Mouse (Mus musculus) MEL (cell line): ENCODE results near the gene Ano6. TPM values are rescaled to one million over a fixed set of nuclear protein-coding genes. Genes with fewer than 3 reads are reported as not detected.
A peak's percentile ranks its signal among the peaks of the same experiment; 100 is the strongest.

Experiments used
- DNase-seq: peaks from one replicate; pipeline ENCODE4 v3.0.0; 2011; ENCODE audit warnings: low read depth, low spot score
- H3K27ac ChIP-seq: 2 replicates; pipeline ENCODE4 v1.5.1; 2012; ENCODE audit warnings: low read depth, mild to moderate bottlenecking, control low read depth, low read length, moderate library complexity; ENCODE audit not compliant: control insufficient read depth
- H3K27me3 ChIP-seq, 2 experiments: fragments of 150-350 bp in 1 of 2; sonication (generic) in 1 of 2; 2 replicates each; pipeline ENCODE4 v1.6.1; 2012; ENCODE audit warnings: low read length in 2 of 2, mild to moderate bottlenecking in 2 of 2, improper control_type of control experiment in 1 of 2, moderate library complexity in 1 of 2; ENCODE audit not compliant: insufficient read depth in 2 of 2, control insufficient read depth in 1 of 2
- H3K36me3 ChIP-seq, 2 experiments: 2 replicates each; pipeline ENCODE4 v1.6.1; 2012 to 2014; ENCODE audit warnings: low read length in 2 of 2, improper control_type of control experiment in 1 of 2, inconsistent platforms in 1 of 2, mild to moderate bottlenecking in 1 of 2; ENCODE audit not compliant: insufficient read depth in 2 of 2, control insufficient read depth in 1 of 2
- H3K4me1 ChIP-seq, 2 experiments: fragments of 150-350 bp in 1 of 2; sonication (generic) in 1 of 2; 2 replicates each; pipeline ENCODE4 v1.6.1; 2012; ENCODE audit warnings: low read length in 2 of 2, improper control_type of control experiment in 1 of 2, mild to moderate bottlenecking in 1 of 2; ENCODE audit not compliant: insufficient read depth in 2 of 2, control insufficient read depth in 1 of 2
- H3K4me3 ChIP-seq, 2 experiments: fragments of 150-350 bp in 1 of 2; sonication (generic) in 1 of 2; 2 replicates each; pipeline ENCODE4 v1.5.1; 2012; ENCODE audit warnings: low read depth in 2 of 2, low read length in 2 of 2, mild to moderate bottlenecking in 2 of 2, moderate library complexity in 2 of 2, control low read depth in 1 of 2, improper control_type of control experiment in 1 of 2; ENCODE audit not compliant: control insufficient read depth in 1 of 2, insufficient read depth in 1 of 2
- H3K79me2 ChIP-seq: 2 replicates; pipeline ENCODE4 v1.6.1; 2012; ENCODE audit warnings: mild to moderate bottlenecking, low read length, moderate library complexity; ENCODE audit not compliant: control insufficient read depth, poor library complexity, insufficient read depth
- H3K9ac ChIP-seq: 2 replicates; pipeline ENCODE4 v1.6.1; 2012; ENCODE audit warnings: low read depth, mild to moderate bottlenecking, control low read depth, low read length, moderate library complexity; ENCODE audit not compliant: control insufficient read depth, poor library complexity, severe bottlenecking
- H3K9me3 ChIP-seq: fragments of 150-350 bp; sonication (generic); replicated peaks from 2 replicates; pipeline ENCODE4 v1.6.1; 2012; ENCODE audit warnings: mild to moderate bottlenecking, low read length, improper control_type of control experiment, moderate library complexity; ENCODE audit not compliant: insufficient read depth
- CTCF ChIP-seq, 3 experiments: IDR thresholded peaks in 2 of 3; conservative IDR thresholded peaks in 1 of 3; 2 replicates each; pipeline ENCODE4 v1.5.1; 2011 to 2012; ENCODE audit warnings: low read length in 3 of 3, low read depth in 2 of 3, mild to moderate bottlenecking in 2 of 3, improper control_type of control experiment in 1 of 3, inconsistent platforms in 1 of 3, mixed read lengths in 1 of 3, moderate library complexity in 1 of 3; ENCODE audit not compliant: control insufficient read depth in 1 of 3, insufficient read depth in 1 of 3, poor library complexity in 1 of 3, severe bottlenecking in 1 of 3
- E2F4 ChIP-seq: IDR thresholded peaks from 2 replicates; pipeline ENCODE4 v1.6.1; 2011; ENCODE audit warnings: low read depth, low read length, improper control_type of control experiment, borderline replicate concordance
- ELF1 ChIP-seq: IDR thresholded peaks from 2 replicates; pipeline ENCODE4 v1.6.1; 2014; ENCODE audit warnings: low read depth, mild to moderate bottlenecking, inconsistent platforms, low read length, improper control_type of control experiment, moderate library complexity
- EP300 ChIP-seq, 2 experiments: IDR thresholded peaks; 2 replicates each; pipeline ENCODE4 v1.6.1; 2011; ENCODE audit warnings: improper control_type of control experiment in 2 of 2, low read length in 2 of 2, low read depth in 1 of 2, mild to moderate bottlenecking in 1 of 2
- ETS1 ChIP-seq: IDR thresholded peaks from 2 replicates; pipeline ENCODE4 v1.6.1; 2012; ENCODE audit warnings: low read depth, mild to moderate bottlenecking, inconsistent platforms, low read length, improper control_type of control experiment, moderate library complexity
- GATA1 ChIP-seq: IDR thresholded peaks from 2 replicates; pipeline ENCODE4 v1.6.1; 2011; ENCODE audit warnings: low read depth, low read length, improper control_type of control experiment
- JUND ChIP-seq: IDR thresholded peaks from 2 replicates; pipeline ENCODE4 v1.6.1; 2011; ENCODE audit warnings: low read depth, mild to moderate bottlenecking, improper control_type of control experiment, low read length
- KAT2A ChIP-seq: conservative IDR thresholded peaks from 2 replicates; pipeline ENCODE4 v1.6.1; 2012; ENCODE audit warnings: low read depth, low read length, improper control_type of control experiment, inconsistent platforms
- MAFK ChIP-seq: IDR thresholded peaks from 2 replicates; pipeline ENCODE4 v1.6.1; 2011; ENCODE audit warnings: low read depth, mild to moderate bottlenecking, low read length, improper control_type of control experiment, borderline replicate concordance
- MAX ChIP-seq: IDR thresholded peaks from 2 replicates; pipeline ENCODE4 v1.6.1; 2011; ENCODE audit warnings: low read length, improper control_type of control experiment
- MAZ ChIP-seq: IDR thresholded peaks from 2 replicates; pipeline ENCODE4 v1.6.1; 2012; ENCODE audit warnings: low read depth, mild to moderate bottlenecking, inconsistent platforms, low read length, improper control_type of control experiment
- MEF2A ChIP-seq: IDR thresholded peaks from 2 replicates; pipeline ENCODE4 v1.6.1; 2014; ENCODE audit warnings: low read depth, mild to moderate bottlenecking, inconsistent platforms, low read length, improper control_type of control experiment; ENCODE audit not compliant: poor library complexity, insufficient replicate concordance, severe bottlenecking; ENCODE audit errors: extremely low read depth
- MXI1 ChIP-seq: IDR thresholded peaks from 2 replicates; pipeline ENCODE4 v1.6.1; 2011; ENCODE audit warnings: mild to moderate bottlenecking, low read depth, low read length, improper control_type of control experiment
- MYC ChIP-seq: IDR thresholded peaks from 2 replicates; pipeline ENCODE4 v1.6.1; 2011; ENCODE audit warnings: low read depth, mild to moderate bottlenecking, low read length, improper control_type of control experiment, moderate library complexity
- NELFE ChIP-seq: IDR thresholded peaks from 2 replicates; pipeline ENCODE4 v1.6.1; 2011; ENCODE audit warnings: low read depth, low read length, improper control_type of control experiment
- NRF1 ChIP-seq: IDR thresholded peaks from 2 replicates; pipeline ENCODE4 v1.6.1; 2014; ENCODE audit warnings: low read depth, mild to moderate bottlenecking, inconsistent platforms, low read length, improper control_type of control experiment, moderate library complexity; ENCODE audit not compliant: poor library complexity, insufficient read depth, severe bottlenecking
- SIN3A ChIP-seq: IDR thresholded peaks from 2 replicates; pipeline ENCODE4 v1.6.1; 2012; ENCODE audit warnings: low read length, improper control_type of control experiment, inconsistent platforms
- TAL1 ChIP-seq: IDR thresholded peaks from 2 replicates; pipeline ENCODE4 v1.6.1; 2012; ENCODE audit warnings: mild to moderate bottlenecking, inconsistent platforms, low read length, moderate library complexity, mixed read lengths
- TCF12 ChIP-seq: IDR thresholded peaks from 2 replicates; pipeline ENCODE4 v1.6.1; 2014; ENCODE audit warnings: low read depth, mild to moderate bottlenecking, inconsistent platforms, low read length, improper control_type of control experiment, moderate library complexity
- UBTF ChIP-seq: IDR thresholded peaks from 2 replicates; pipeline ENCODE4 v1.6.1; 2012; ENCODE audit warnings: low read depth, mild to moderate bottlenecking, inconsistent platforms, low read length, improper control_type of control experiment, moderate library complexity, borderline replicate concordance; ENCODE audit not compliant: insufficient read depth
- USF1 ChIP-seq: IDR thresholded peaks from 2 replicates; pipeline ENCODE4 v1.6.1; 2014; ENCODE audit warnings: low read depth, mild to moderate bottlenecking, inconsistent platforms, low read length, improper control_type of control experiment, moderate library complexity
- ZMIZ1 ChIP-seq: IDR thresholded peaks from 2 replicates; pipeline ENCODE4 v1.6.1; 2012; ENCODE audit warnings: low read depth, mild to moderate bottlenecking, inconsistent platforms, low read length, improper control_type of control experiment, moderate library complexity
- polyA plus RNA-seq, 2 experiments: library from polyadenylated mRNA; stranded (reverse) in 1 of 2; unstranded in 1 of 2; fragments of >175 nt in 1 of 2; fragments of >200 nt in 1 of 2; gene quantifications; 2 replicates each; pipeline versions ENCODE4 v1.2.1 to v1.2.4; 2012; ENCODE audit warnings: low replicate concordance in 2 of 2, low read depth in 1 of 2; ENCODE audit not compliant: insufficient read length in 2 of 2, insufficient read depth in 1 of 2, missing spikeins in 1 of 2
- total RNA-seq: library from RNA; depleted of rRNA; stranded (reverse); fragments of 300-350 nt; gene quantifications from 2 replicates; pipeline ENCODE4 v1.2.3, GENCODE M21; 2012

The Ano6 gene
- total and polyA plus RNA-seq, 3 experiments, result 54.8 to 66.6 (median 61.4) TPM

GRCm38 (mm10) chr15:95915477-95915876 is 124.8 kb downstream of the Ano6 start:
- DNase-seq, result no peak
- H3K4me3 ChIP-seq, result no peak overlapping the region
- no peak for TF ChIP-seq MAX
- H3K9me3 ChIP-seq, result no peaks in the 10 kb centered on the region
- no peaks in the 10 kb centered on the region for H3K27me3 ChIP-seq
- peaks cover 6 to 21% of the 10 kb centered on the region in 2 experiments for H3K4me1 ChIP-seq
- H3K27ac ChIP-seq, result no peak overlapping the region
- no peak overlapping the region for H3K9ac ChIP-seq
- H3K79me2 ChIP-seq, result no peaks in the 10 kb centered on the region
- H3K36me3 ChIP-seq, result peaks cover 19 to 21% of the 10 kb centered on the region in 2 experiments

- no peak overlapping the region for H3K9ac ChIP-seq
- H3K9me3 ChIP-seq, result no peaks in the 10 kb centered on the region
- no peak overlapping the region for H3K4me3 ChIP-seq
- H3K27me3 ChIP-seq, result no peaks in the 10 kb centered on the region
- peak; percentile 31 for DNase-seq
- H3K79me2 ChIP-seq, result no peaks in the 10 kb centered on the region
- H3K36me3 ChIP-seq, result peaks cover 15 to 28% of the 10 kb centered on the region in 2 experiments
- no peak for TF ChIP-seq MAZ
- TF ChIP-seq NRF1, result no peak
- no peak for TF ChIP-seq MAFK
- 0 out of 2 replicates have a peak, but pooled peaks have one; percentile 20 for TF ChIP-seq TCF12
- TF ChIP-seq ETS1, result peak; percentile 41; the same call in 1 of the 2 replicates
- no peak for TF ChIP-seq KAT2A
- TF ChIP-seq NELFE, result no peak
- no peak for TF ChIP-seq ZMIZ1
- no peak for TF ChIP-seq E2F4
- TF ChIP-seq EP300 (IDR thresholded peaks at IDR 0.05; ENCODE audit: low read depth in 1 of 2, low read length in 2 of 2), result peak in 1 of 2 experiments; percentile 14; a peak in 1 of 4 replicates
- TF ChIP-seq SIN3A, result no peak
- TF ChIP-seq UBTF, result no peak
- H3K27ac ChIP-seq, result no peak overlapping the region
- H3K4me1 ChIP-seq, result peaks cover 10 to 31% of the 10 kb centered on the region in 2 experiments
Measured at GRCm38 (mm10) chr15:95917330-95917729, 126.7 kb downstream of the Ano6 start.

DNA sequence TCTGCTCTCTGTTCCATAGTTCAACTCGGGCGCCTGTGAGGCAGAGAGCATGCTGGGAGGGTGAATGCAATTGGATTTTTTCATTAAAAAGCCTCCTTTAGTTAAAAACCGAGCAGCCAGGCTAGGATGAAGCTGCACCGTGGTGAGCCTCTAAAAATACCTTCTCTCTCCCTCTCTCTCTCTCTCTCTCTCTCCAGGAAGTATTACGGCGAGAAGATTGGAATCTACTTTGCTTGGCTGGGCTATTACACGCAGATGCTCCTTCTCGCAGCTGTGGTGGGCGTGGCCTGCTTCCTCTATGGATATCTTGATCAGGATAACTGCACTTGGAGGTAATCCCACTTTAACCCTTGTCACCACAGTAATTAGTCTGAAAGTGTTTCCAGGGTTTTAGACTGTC is 129.4 kb downstream of the Ano6 start:
- peaks cover 13 to 38% of the 10 kb centered on the region in 2 experiments for H3K4me1 ChIP-seq
- H3K79me2 ChIP-seq, result no peaks in the 10 kb centered on the region
- DNase-seq, result peak; percentile 44
- H3K9me3 ChIP-seq, result no peaks in the 10 kb centered on the region
- H3K4me3 ChIP-seq, result no peak overlapping the region
- no peak overlapping the region for H3K9ac ChIP-seq
- H3K27ac ChIP-seq, result peak overlapping the region; percentile 32
- peak; percentile 67; the same call in 1 of the 2 replicates for TF ChIP-seq JUND
- TF ChIP-seq ETS1, result peak; percentile 86
- TF ChIP-seq SIN3A, result peak; percentile 60
- TF ChIP-seq MXI1, result 0 out of 2 replicates have a peak, but pooled peaks have one; percentile 43
- TF ChIP-seq USF1, result 0 out of 2 replicates have a peak, but pooled peaks have one; percentile 8
- TF ChIP-seq EP300 (IDR thresholded peaks at IDR 0.05; ENCODE audit: low read depth in 1 of 2, low read length in 2 of 2), result peak; percentile 29 to 46; a peak in 2 of 4 replicates
- TF ChIP-seq MYC, result no peak
- no peak for TF ChIP-seq E2F4
- TF ChIP-seq TAL1, result no peak
- no peak for TF ChIP-seq CTCF (IDR thresholded peaks at IDR 0.05 in 2 of 3, conservative IDR thresholded peaks at IDR 0.05 in 1 of 3; ENCODE audit: control insufficient read depth in 1 of 3, insufficient read depth in 1 of 3, low read depth in 2 of 3, low read length in 3 of 3, poor library complexity in 1 of 3, severe bottlenecking in 1 of 3)
- peak; percentile 83 for TF ChIP-seq TCF12
- TF ChIP-seq ELF1, result peak; percentile 56; the same call in 1 of the 2 replicates
- TF ChIP-seq MAZ, result no peak
- TF ChIP-seq MAFK, result no peak
- peak; percentile 66 for TF ChIP-seq GATA1
- peak; percentile 81; the same call in 1 of the 2 replicates for TF ChIP-seq MEF2A
- peaks cover 15 to 37% of the 10 kb centered on the region in 2 experiments for H3K36me3 ChIP-seq
- no peaks in the 10 kb centered on the region for H3K27me3 ChIP-seq
